Mouse (Mus musculus): Measurements from ENCODE around the gene Lrrc45. TPM values are rescaled to one million over a fixed set of nuclear protein-coding genes. Genes with fewer than 3 reads are reported as not detected.

The Lrrc45 gene
- total and polyA plus RNA-seq, 2 experiments from 2014 or later = 44.8 to 51.0 TPM

DNA sequence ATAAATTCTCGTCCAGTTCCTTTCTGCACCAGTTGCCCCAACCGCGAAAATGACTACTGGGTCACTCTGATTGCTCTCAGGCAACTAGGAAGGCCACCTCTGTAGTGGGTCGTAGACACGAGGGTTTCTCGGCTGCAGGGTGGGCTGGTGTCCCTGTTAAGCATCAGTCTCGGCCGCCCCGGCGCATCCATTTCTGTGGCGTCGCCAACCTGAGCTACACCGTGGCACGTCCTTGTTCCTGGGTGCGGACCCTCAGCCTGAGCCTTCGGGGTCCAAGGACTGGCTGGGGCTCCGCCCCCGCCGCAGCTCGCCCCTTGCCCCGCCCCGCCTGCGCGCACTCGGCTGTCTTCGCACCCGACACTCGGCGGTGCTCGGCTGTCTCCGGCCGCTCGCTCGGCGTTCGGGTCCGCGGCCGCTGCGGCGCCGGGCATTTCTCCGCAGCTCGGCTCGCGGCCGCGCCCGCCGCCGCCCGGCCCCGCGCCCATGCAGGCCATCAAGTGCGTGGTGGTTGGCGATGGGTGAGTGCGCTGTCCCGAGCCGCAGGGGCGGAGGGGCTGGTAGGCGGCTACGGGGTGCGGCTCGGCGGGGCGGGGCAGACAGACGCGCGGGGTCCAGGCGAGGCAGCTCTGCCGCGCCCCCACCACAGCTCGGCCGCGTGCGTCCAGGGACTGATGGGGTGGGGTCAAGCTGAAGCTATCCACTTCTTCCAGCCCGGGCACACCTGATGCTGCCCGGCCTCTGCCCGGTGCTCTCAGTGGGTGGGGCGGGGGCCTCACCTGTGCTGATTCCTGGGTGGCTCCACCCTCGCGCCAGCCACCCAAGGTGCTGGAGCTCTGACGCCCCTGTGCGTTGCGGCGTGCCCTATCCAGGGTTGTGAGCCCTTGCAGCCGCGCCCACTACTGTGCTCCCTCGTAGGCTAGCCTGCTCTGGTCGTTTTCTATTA, 7.7 kb downstream of the Lrrc45 start, which contains the start of gene Rac3:
TSS of gene Rac3 (plus strand) at position 347 of the 943 bp plus-strand sequence.
- Histone ChIP-seq H3K36me3 (ENCODE audit: insufficient read depth, low read length) (peaks cover 31% of the 10 kb centered on the region), H3K4me1 (ENCODE audit: insufficient read depth, low read length) (peaks cover 8% of the 10 kb centered on the region; the same call in 1 of the 2 replicates), H3K9me3 (ENCODE audit: low read length) (no peaks in the 10 kb centered on the region), H3K4me3 (ENCODE audit: low read depth, low read length) (peak within 1 kb of the TSS; percentile 79), H3K27me3 (ENCODE audit: insufficient read depth, low read length) (no peaks in the 10 kb centered on the region), H3K4me2 (ENCODE audit: low read depth, low read length, poor library complexity, severe bottlenecking) (peak within 1 kb of the TSS; percentile 91), H3K9ac (replicated peaks; ENCODE audit: low read length, poor library complexity, severe bottlenecking) (peak within 1 kb of the TSS; percentile 93), H3K27ac (ENCODE audit: low read depth, low read length) (peak within 1 kb of the TSS; percentile 65)
- WGBS = under 1% methylated on average over 56 of the region's 90 CpGs
- TF ChIP-seq CTCF (IDR thresholded peaks at IDR 0.05) = no peak
- peak; percentile 85 for DNase-seq (ENCODE audit: low spot score)
- peak; percentile 87 for ATAC-seq (ENCODE audit: low FRiP score)

DNA sequence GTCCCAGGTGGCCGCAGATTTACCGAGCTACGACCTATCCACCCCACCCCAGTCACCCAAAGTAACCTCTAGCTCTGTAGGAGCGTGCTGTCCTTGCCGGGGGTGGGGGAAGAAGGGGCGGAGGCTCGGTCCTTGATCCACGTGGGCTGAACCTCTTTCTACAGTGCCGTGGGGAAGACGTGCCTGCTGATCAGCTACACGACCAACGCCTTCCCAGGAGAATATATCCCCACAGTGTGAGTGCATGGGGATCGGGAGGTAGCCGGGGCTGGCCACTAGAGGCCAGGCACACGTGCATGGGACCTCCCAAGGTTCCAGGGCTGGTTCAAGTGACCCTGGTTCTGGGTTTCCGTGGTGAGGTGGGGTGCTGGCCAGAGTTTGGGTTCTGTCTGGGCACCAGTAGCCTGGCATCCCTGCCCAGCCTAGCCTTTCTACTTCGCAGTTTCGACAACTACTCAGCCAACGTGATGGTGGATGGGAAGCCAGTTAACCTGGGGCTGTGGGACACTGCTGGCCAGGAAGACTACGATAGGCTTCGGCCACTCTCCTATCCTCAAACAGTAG, 8.4 kb downstream of the Lrrc45 start:
- 16% methylated on average over 21 of the region's 21 CpGs for WGBS
- no peaks in the 10 kb centered on the region for H3K27me3 ChIP-seq (ENCODE audit: insufficient read depth, low read length)
- peak overlapping the region; percentile 91 for H3K4me2 ChIP-seq (ENCODE audit: low read depth, low read length, poor library complexity, severe bottlenecking)
- H3K27ac ChIP-seq (ENCODE audit: low read depth, low read length) = peak overlapping the region; percentile 65
- peak overlapping the region; percentile 79 for H3K4me3 ChIP-seq (ENCODE audit: low read depth, low read length)
- peaks cover 12% of the 10 kb centered on the region; the same call in 1 of the 2 replicates for H3K4me1 ChIP-seq (ENCODE audit: insufficient read depth, low read length)
- peak; percentile 29 for DNase-seq (ENCODE audit: low spot score)
- peak; percentile 44 for TF ChIP-seq CTCF (IDR thresholded peaks at IDR 0.05)
- no peaks in the 10 kb centered on the region for H3K9me3 ChIP-seq (ENCODE audit: low read length)
- H3K9ac ChIP-seq (replicated peaks; ENCODE audit: low read length, poor library complexity, severe bottlenecking) = peak overlapping the region; percentile 93
- ATAC-seq (ENCODE audit: low FRiP score) = peak; percentile 15; the same call in 1 of the 2 replicates
- H3K36me3 ChIP-seq (ENCODE audit: insufficient read depth, low read length) = peaks cover 30% of the 10 kb centered on the region

DNA sequence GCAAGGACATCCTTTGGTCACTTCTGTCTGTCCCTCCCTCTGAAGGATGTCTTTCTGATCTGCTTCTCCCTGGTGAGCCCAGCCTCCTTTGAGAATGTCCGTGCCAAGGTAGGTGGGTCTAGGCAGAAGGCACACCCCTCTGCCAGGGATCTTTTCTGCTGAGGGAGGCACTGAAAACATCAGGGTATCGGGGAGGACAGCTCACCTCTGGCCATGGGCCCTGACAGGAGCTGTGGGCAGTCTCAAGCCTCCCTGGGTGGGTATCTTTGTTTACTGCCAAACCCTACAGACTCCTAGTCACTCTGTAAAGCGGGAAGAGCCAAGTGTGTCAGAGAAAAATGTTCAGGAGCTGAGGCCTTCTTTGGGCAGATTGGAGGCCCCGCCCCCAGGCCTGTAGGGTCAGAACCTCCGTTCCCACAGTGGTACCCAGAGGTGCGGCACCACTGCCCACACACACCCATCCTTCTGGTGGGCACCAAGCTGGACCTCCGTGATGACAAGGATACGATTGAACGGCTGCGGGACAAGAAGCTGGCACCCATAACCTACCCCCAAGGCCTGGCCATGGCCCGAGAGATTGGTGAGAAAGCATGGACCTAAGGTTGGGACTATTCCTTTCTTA, 9.1 kb downstream of the Lrrc45 start:
- H3K27ac ChIP-seq (ENCODE audit: low read depth, low read length) = no peak overlapping the region
- peaks cover 22% of the 10 kb centered on the region for H3K36me3 ChIP-seq (ENCODE audit: insufficient read depth, low read length)
- no peak overlapping the region for H3K9ac ChIP-seq (replicated peaks; ENCODE audit: low read length, poor library complexity, severe bottlenecking)
- TF ChIP-seq CTCF (IDR thresholded peaks at IDR 0.05) = no peak
- no peaks in the 10 kb centered on the region for H3K27me3 ChIP-seq (ENCODE audit: insufficient read depth, low read length)
- H3K4me3 ChIP-seq (ENCODE audit: low read depth, low read length) = peak overlapping the region; percentile 79; the same call in 1 of the 2 replicates
- H3K9me3 ChIP-seq (ENCODE audit: low read length) = no peaks in the 10 kb centered on the region
- H3K4me1 ChIP-seq (ENCODE audit: insufficient read depth, low read length) = peaks cover 12% of the 10 kb centered on the region; the same call in 1 of the 2 replicates
- H3K4me2 ChIP-seq (ENCODE audit: low read depth, low read length, poor library complexity, severe bottlenecking) = peak overlapping the region; percentile 91
- no peak for DNase-seq (ENCODE audit: low spot score)
- no peak for ATAC-seq (ENCODE audit: low FRiP score)
- WGBS = 86% methylated on average over 11 of the region's 11 CpGs

GRCm38 (mm10) chr11:120723509-120723908, 9.8 kb downstream of the Lrrc45 start:
- 84% methylated on average over 7 of the region's 7 CpGs for whole genome bisulfite sequencing
- Histone ChIP-seq H3K27me3 (ENCODE audit: insufficient read depth, low read length) (no peaks in the 10 kb centered on the region), H3K4me3 (ENCODE audit: low read depth, low read length) (no peak overlapping the region), H3K27ac (ENCODE audit: low read depth, low read length) (no peak overlapping the region), H3K4me1 (ENCODE audit: insufficient read depth, low read length) (peaks cover 12% of the 10 kb centered on the region; the same call in 1 of the 2 replicates), H3K9me3 (ENCODE audit: low read length) (no peaks in the 10 kb centered on the region), H3K9ac (replicated peaks; ENCODE audit: low read length, poor library complexity, severe bottlenecking) (no peak overlapping the region), H3K4me2 (ENCODE audit: low read depth, low read length, poor library complexity, severe bottlenecking) (no peak overlapping the region), H3K36me3 (ENCODE audit: insufficient read depth, low read length) (peaks cover 16% of the 10 kb centered on the region)
- TF ChIP-seq CTCF (IDR thresholded peaks at IDR 0.05) = no peak
- ATAC-seq (ENCODE audit: low FRiP score) (no peak), DNase-seq (ENCODE audit: low spot score) (no peak)

DNA sequence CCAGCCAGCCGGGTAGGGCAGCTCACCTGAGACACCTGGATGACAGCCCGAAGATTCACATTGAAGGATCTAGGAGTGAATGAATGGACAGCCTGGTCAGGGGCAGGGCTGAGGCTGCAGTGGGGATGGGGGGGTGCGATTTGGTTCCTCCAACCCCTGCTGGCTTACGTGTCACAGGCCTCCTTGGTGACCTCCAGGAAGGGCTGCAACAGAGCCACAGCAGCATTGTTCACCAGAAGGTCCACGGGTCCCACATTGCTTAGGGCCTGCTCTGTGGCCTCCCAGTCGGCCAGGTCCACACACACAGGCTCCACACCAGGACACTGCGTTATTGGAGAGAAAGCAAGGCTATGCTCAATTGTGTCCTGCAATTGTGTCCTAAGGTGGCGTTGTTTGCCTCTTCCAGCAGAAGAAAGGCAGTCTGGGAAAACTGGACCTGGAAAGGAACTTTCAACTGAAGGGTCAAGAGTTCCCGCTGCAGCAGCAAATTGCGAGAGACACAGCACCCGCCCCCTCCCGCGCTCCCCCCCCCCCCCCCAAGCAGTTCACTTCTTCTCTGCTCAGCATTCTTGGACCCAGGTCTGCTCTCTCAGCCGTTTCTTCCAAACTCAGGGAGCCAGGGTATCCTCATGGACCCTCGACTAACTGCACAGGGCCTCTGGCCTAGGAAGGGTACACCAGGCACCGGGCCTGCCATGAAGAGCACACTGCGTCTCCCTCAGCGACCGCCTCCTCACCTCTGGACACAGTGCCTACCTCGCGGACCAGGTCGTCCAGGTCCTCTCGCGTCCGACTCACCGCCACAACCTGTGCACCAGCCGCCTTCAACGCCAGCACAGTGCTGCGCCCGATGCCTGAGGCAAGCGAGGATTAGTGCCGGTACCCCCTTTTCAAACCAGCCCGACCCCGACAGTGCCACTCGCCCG, 12.8 kb downstream of the Lrrc45 start:
- WGBS = 20% methylated on average over 33 of the region's 36 CpGs
- H3K9me3 ChIP-seq (ENCODE audit: low read length) = no peaks in the 10 kb centered on the region
- H3K4me1 ChIP-seq (ENCODE audit: insufficient read depth, low read length) = peaks cover 12% of the 10 kb centered on the region; the same call in 1 of the 2 replicates
- H3K4me3 ChIP-seq (ENCODE audit: low read depth, low read length) = peak overlapping the region; percentile 39
- H3K9ac ChIP-seq (replicated peaks; ENCODE audit: low read length, poor library complexity, severe bottlenecking) = peak overlapping the region; percentile 51; the same call in 1 of the 2 replicates
- peak; percentile 21 for ATAC-seq (ENCODE audit: low FRiP score)
- H3K27ac ChIP-seq (ENCODE audit: low read depth, low read length) = no peak overlapping the region
- no peak for TF ChIP-seq CTCF (IDR thresholded peaks at IDR 0.05)
- no peak for DNase-seq (ENCODE audit: low spot score)
- H3K4me2 ChIP-seq (ENCODE audit: low read depth, low read length, poor library complexity, severe bottlenecking) = peak overlapping the region; percentile 66
- H3K36me3 ChIP-seq (ENCODE audit: insufficient read depth, low read length) = peaks cover 9% of the 10 kb centered on the region
- H3K27me3 ChIP-seq (ENCODE audit: insufficient read depth, low read length) = no peaks in the 10 kb centered on the region

All from midbrain, postnatal 0 days (tissue).